Mouse (Mus musculus): Measurements from ENCODE around the gene Naa50.

GRCm38 (mm10) chr16:44205973-44206372, 66.3 kb downstream of the Naa50 start:
- no peak for TF ChIP-seq POLR2A (IDR thresholded peaks at IDR 0.05; ENCODE audit: extremely low read depth, insufficient read depth, low read length)
- no peak for TF ChIP-seq CTCF (IDR thresholded peaks at IDR 0.05; ENCODE audit: extremely low read depth, insufficient read depth, low read length)

Data from cortical plate, adult 2 months (tissue).